Comparison of ENCODE assay signal across 8 mouse cellular contexts in the genomic region with DNA sequence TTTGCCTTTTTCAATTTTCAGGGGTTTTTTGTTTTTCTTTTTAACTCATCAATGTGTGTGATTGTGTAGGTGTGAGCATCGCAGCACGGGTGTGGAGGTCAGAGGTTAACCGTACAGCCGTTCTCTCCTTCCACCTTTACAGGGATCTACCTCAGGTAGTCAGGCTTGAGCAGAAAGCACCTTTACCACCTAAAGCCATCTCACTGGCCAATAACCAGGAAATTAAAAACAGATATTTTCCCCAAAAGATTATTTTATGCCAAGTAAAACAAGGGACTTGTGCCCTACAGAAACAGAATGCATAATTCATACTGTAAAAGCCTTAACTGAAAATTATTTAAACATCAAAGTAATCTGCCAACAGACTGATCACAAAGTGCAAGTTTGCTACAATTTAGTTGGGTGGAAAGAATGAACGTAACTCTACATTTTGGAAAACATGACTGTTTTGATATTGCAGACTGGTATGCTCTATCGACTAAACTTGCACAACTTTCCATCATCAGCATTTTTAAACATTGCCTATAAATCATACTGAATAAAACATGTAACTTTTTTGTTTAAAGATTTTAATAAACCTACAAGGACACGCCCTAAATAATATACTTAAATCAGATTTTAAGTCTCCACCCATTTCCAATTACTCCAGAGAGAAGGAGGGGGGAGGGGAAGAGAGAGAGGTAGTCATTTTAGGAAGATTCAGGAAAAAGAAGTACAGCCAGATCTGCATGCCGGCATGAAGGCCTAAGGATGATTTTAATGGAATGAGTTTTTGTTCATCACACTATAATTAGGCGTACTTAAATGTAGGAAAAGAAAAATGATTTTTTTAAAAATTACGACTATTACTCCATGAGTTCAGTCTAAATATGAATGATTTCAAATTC. TPM values are rescaled to one million over a fixed set of nuclear protein-coding genes. Genes with fewer than 3 reads are reported as not detected.
DNase-seq lines count a peak whose midpoint lies in the region; ATAC-seq and TF ChIP-seq lines count a peak whose summit lies in the region.

No protein-coding gene starts in this region.

- 15% methylated on average over 10 of the region's 10 CpGs for WGBS in cerebellum, adult 2 months
- 18% methylated on average over 10 of the region's 10 CpGs for WGBS in limb, embryonic 11.5 days
- 17% methylated on average over 10 of the region's 10 CpGs for WGBS in olfactory bulb, adult 2 months

- H3K36me3 ChIP-seq in limb, embryonic 11.5 days (ENCODE audit: control insufficient read depth, insufficient read depth, low read length): no peaks in the 10 kb centered on the region; the same call in 1 of the 2 replicates

- no peaks in the 10 kb centered on the region for H3K27me3 ChIP-seq in cerebellum, adult 2 months (ENCODE audit: control insufficient read depth, insufficient read depth, low read length)
- no peaks in the 10 kb centered on the region for H3K27me3 ChIP-seq in limb, embryonic 11.5 days (ENCODE audit: control insufficient read depth, insufficient read depth, low read length)

- no peaks in the 10 kb centered on the region for H3K4me1 ChIP-seq in cerebellum, adult 2 months (ENCODE audit: control insufficient read depth, insufficient read depth, low read length)
- peaks cover 4% of the 10 kb centered on the region for H3K4me1 ChIP-seq in embryonic fibroblast, embryonic 13.5 days (ENCODE audit: control insufficient read depth, insufficient read depth, low read length)
- peaks cover 9% of the 10 kb centered on the region; the same call in 1 of the 2 replicates for H3K4me1 ChIP-seq in limb, embryonic 11.5 days (ENCODE audit: control insufficient read depth, insufficient read depth, low read length)
- H3K4me1 ChIP-seq in olfactory bulb, adult 2 months (ENCODE audit: control insufficient read depth, insufficient read depth, low read length): peaks cover 5% of the 10 kb centered on the region; the same call in 1 of the 2 replicates

- no peak for TF ChIP-seq POLR2A in cerebellum, adult 2 months (IDR thresholded peaks at IDR 0.05; ENCODE audit: borderline replicate concordance, insufficient read depth, low read length)
- TF ChIP-seq POLR2A in embryonic fibroblast, embryonic 13.5 days (IDR thresholded peaks at IDR 0.05; ENCODE audit: low read depth, low read length): no peak; the same call in 1 of the 2 replicates
- TF ChIP-seq POLR2A in olfactory bulb, adult 2 months (IDR thresholded peaks at IDR 0.05; ENCODE audit: insufficient read depth, low read depth, low read length): no peak

- H3K27ac ChIP-seq in cerebellum, adult 2 months (ENCODE audit: insufficient read depth, low read length): no peak overlapping the region
- H3K27ac ChIP-seq in embryonic fibroblast, embryonic 13.5 days (ENCODE audit: insufficient read depth, low read length): peak overlapping the region; percentile 95
- H3K27ac ChIP-seq in limb, embryonic 11.5 days (replicated peaks; ENCODE audit: low read depth, low read length): peak overlapping the region; percentile 97; the same call in 1 of the 2 replicates
- no peak overlapping the region for H3K27ac ChIP-seq in olfactory bulb, adult 2 months (ENCODE audit: insufficient read depth, low read depth, low read length)

- peak overlapping the region; percentile 89; the same call in 1 of the 2 replicates for H3K9ac ChIP-seq in limb, embryonic 11.5 days (ENCODE audit: low read length)

- H3K4me2 ChIP-seq in limb, embryonic 11.5 days (ENCODE audit: low read depth, severe bottlenecking): peak overlapping the region; percentile 45

- H3K4me3 ChIP-seq in cerebellum, adult 2 months (replicated peaks; ENCODE audit: insufficient read depth, low read depth, low read length): peak overlapping the region; percentile 97
- peak overlapping the region; percentile 95 for H3K4me3 ChIP-seq in embryonic fibroblast, embryonic 13.5 days (ENCODE audit: insufficient read depth, low read length)
- H3K4me3 ChIP-seq in limb, embryonic 11.5 days (ENCODE audit: low read depth, low read length): peak overlapping the region; percentile 53
- peak overlapping the region; percentile 94 for H3K4me3 ChIP-seq in olfactory bulb, adult 2 months (ENCODE audit: insufficient read depth, low read depth, low read length)

- ATAC-seq in cerebellum, adult (ENCODE audit: insufficient number of reproducible peaks, low FRiP score, low TSS enrichment): no peak
- no peak for ATAC-seq in limb, embryonic 11.5 days (ENCODE audit: insufficient number of reproducible peaks, low FRiP score, low TSS enrichment, low read depth)

- no peaks in the 10 kb centered on the region for H3K9me3 ChIP-seq in limb, embryonic 11.5 days (ENCODE audit: control insufficient read depth, low read length)

- DNase-seq in cerebellum, adult 2 months: peak in 1 of 2 experiments; percentile 26
- DNase-seq in CD4-positive helper T cell, adult 2 months (ENCODE audit: low read depth, low spot score): peak; percentile 53
- DNase-seq in limb, embryonic 11.5 days (ENCODE audit: low spot score): no peak
- no peak for DNase-seq in thymus, adult 18-20 months
- no peak for DNase-seq in spleen, adult 12 weeks (ENCODE audit: low spot score)

- no peak for TF ChIP-seq CTCF in cerebellum, adult 2 months (IDR thresholded peaks at IDR 0.05; ENCODE audit: borderline replicate concordance, insufficient read depth, low read depth, low read length)
- TF ChIP-seq CTCF in embryonic fibroblast, embryonic 13.5 days (IDR thresholded peaks at IDR 0.05; ENCODE audit: borderline replicate concordance, insufficient read depth, low read length): no peak
- TF ChIP-seq CTCF in olfactory bulb, adult 2 months (IDR thresholded peaks at IDR 0.05; ENCODE audit: insufficient read depth, low read depth, low read length): no peak

RNA-seq across cellular contexts. Expression of a gene that starts 1.1 kb away (rescaled TPM):
- polyA plus RNA-seq in cerebellum, adult 2 months (2012; rRNA removed): 13.8 and 15.5 TPM in 2 replicates
- polyA plus RNA-seq in embryonic fibroblast, embryonic 13.5 days (2011; ENCODE audit: insufficient read length, low read depth, missing spikeins): 54.5 and 62.5 TPM in 2 replicates
- polyA plus RNA-seq in limb, embryonic 11.5 days (2014; fragmentation: Nextera tagmentation; extraction: Ambion mirVana): 45.0 and 48.8 TPM in 2 replicates
- polyA plus RNA-seq in olfactory bulb, adult 2 months (2012; ENCODE audit: insufficient read depth, insufficient read length, low replicate concordance, missing spikeins): not detected in 2 replicates

RNA-seq across cellular contexts. Expression of a gene that starts 45.4 kb away (rescaled TPM):
- polyA plus RNA-seq in cerebellum, adult 2 months (2012; rRNA removed): 0.03 and 0.08 TPM in 2 replicates
- polyA plus RNA-seq in embryonic fibroblast, embryonic 13.5 days (2011; ENCODE audit: insufficient read length, low read depth, missing spikeins): 0.32 and 0.37 TPM in 2 replicates
- polyA plus RNA-seq in limb, embryonic 11.5 days (2014; fragmentation: Nextera tagmentation; extraction: Ambion mirVana): 1.4 and 1.7 TPM in 2 replicates
- polyA plus RNA-seq in olfactory bulb, adult 2 months (2012; ENCODE audit: insufficient read depth, insufficient read length, low replicate concordance, missing spikeins): not detected in 2 replicates

Comparison
In these comparisons a context has a peak if more than half of its experiments do, and no peak if none do; other contexts are left out.
1. H3K27ac ChIP-seq: peak in embryonic fibroblast, embryonic 13.5 days (single experiment) and limb, embryonic 11.5 days (single experiment); none in cerebellum, adult 2 months (single experiment) and olfactory bulb, adult 2 months (single experiment).
2. RNA of a gene that starts 1.1 kb away (polyA plus RNA-seq): 54.5 to 62.5 TPM in embryonic fibroblast, embryonic 13.5 days, 45.0 to 48.8 TPM in limb, embryonic 11.5 days and 13.8 to 15.5 TPM in cerebellum, adult 2 months; not detected in olfactory bulb, adult 2 months; every median in the first group is over 10 times any median in the second.
3. Peak in every context shown above with its lines, with median percentiles within 50 percentile points of each other: H3K4me3 ChIP-seq.